Mouse (Mus musculus): ENCODE data around the gene Pde4d. TPM values are rescaled to one million over a fixed set of nuclear protein-coding genes. Genes with fewer than 3 reads are reported as not detected.

The Pde4d gene
- total and polyA plus RNA-seq, 3 experiments = 18.5 to 18.8 TPM; not detected in 1

GRCm38 (mm10) chr13:108824638-108825310 is 375.0 kb downstream of the Pde4d start:
- DNase-seq (ENCODE audit: low read depth, low spot score) = no peak
- H3K4me3 ChIP-seq (ENCODE audit: control insufficient read depth in 1 of 2, insufficient read depth in 1 of 2, low read depth in 2 of 2, low read length in 2 of 2) = no peak overlapping the region
- H3K4me1 ChIP-seq (ENCODE audit: control insufficient read depth in 1 of 2, insufficient read depth in 2 of 2, low read length in 2 of 2) = no peaks in the 10 kb centered on the region
- no peaks in the 10 kb centered on the region for H3K36me3 ChIP-seq (ENCODE audit: control insufficient read depth in 1 of 2, insufficient read depth in 2 of 2, low read length in 2 of 2)
- H3K27ac ChIP-seq (ENCODE audit: control insufficient read depth, low read depth, low read length) = no peak overlapping the region
- no peaks in the 10 kb centered on the region for H3K9me3 ChIP-seq (replicated peaks; ENCODE audit: insufficient read depth, low read length)
- no peak for TF ChIP-seq POLR2A (IDR thresholded peaks at IDR 0.05; ENCODE audit: control insufficient read depth in 1 of 2, insufficient read depth in 1 of 2, low read depth in 1 of 2, low read length in 2 of 2, poor library complexity in 1 of 2)
- no peak for TF ChIP-seq ETS1 (IDR thresholded peaks at IDR 0.05; ENCODE audit: low read depth, low read length)
- TF ChIP-seq ZC3H11A (IDR thresholded peaks at IDR 0.05; ENCODE audit: low read depth, low read length) = no peak
- TF ChIP-seq TBP (IDR thresholded peaks at IDR 0.05; ENCODE audit: low read depth, low read length) = no peak
- no peak for TF ChIP-seq SIN3A (IDR thresholded peaks at IDR 0.05; ENCODE audit: low read length)
- no peak for TF ChIP-seq USF1 (IDR thresholded peaks at IDR 0.05; ENCODE audit: low read depth, low read length)
- no peak for TF ChIP-seq RCOR1 (IDR thresholded peaks at IDR 0.05; ENCODE audit: low read depth, low read length)
- TF ChIP-seq NRF1 (IDR thresholded peaks at IDR 0.05; ENCODE audit: insufficient read depth, low read depth, low read length, poor library complexity, severe bottlenecking) = no peak
- TF ChIP-seq MYC (IDR thresholded peaks at IDR 0.05; ENCODE audit: low read depth, low read length) = no peak
- no peaks in the 10 kb centered on the region for H3K79me2 ChIP-seq (ENCODE audit: control insufficient read depth, insufficient read depth, low read length, poor library complexity)
- no peaks in the 10 kb centered on the region for H3K27me3 ChIP-seq (ENCODE audit: control insufficient read depth in 1 of 2, insufficient read depth in 2 of 2, low read length in 2 of 2)
- no peak overlapping the region for H3K9ac ChIP-seq (ENCODE audit: control insufficient read depth, low read depth, low read length, poor library complexity, severe bottlenecking)

GRCm38 (mm10) chr13:108825501-108825900 is 375.8 kb downstream of the Pde4d start:
- H3K27me3 ChIP-seq (ENCODE audit: control insufficient read depth in 1 of 2, insufficient read depth in 2 of 2, low read length in 2 of 2) = no peaks in the 10 kb centered on the region
- no peak overlapping the region for H3K4me3 ChIP-seq (ENCODE audit: control insufficient read depth in 1 of 2, insufficient read depth in 1 of 2, low read depth in 2 of 2, low read length in 2 of 2)
- no peaks in the 10 kb centered on the region for H3K4me1 ChIP-seq (ENCODE audit: control insufficient read depth in 1 of 2, insufficient read depth in 2 of 2, low read length in 2 of 2)
- H3K27ac ChIP-seq (ENCODE audit: control insufficient read depth, low read depth, low read length) = no peak overlapping the region
- H3K9me3 ChIP-seq (replicated peaks; ENCODE audit: insufficient read depth, low read length) = no peaks in the 10 kb centered on the region
- H3K36me3 ChIP-seq (ENCODE audit: control insufficient read depth in 1 of 2, insufficient read depth in 2 of 2, low read length in 2 of 2) = no peaks in the 10 kb centered on the region
- DNase-seq (ENCODE audit: low read depth, low spot score) = no peak
- TF ChIP-seq ZKSCAN1 (IDR thresholded peaks at IDR 0.05; ENCODE audit: low read depth, low read length) = no peak
- no peak for TF ChIP-seq NELFE (IDR thresholded peaks at IDR 0.05; ENCODE audit: low read depth, low read length)
- no peak for TF ChIP-seq ZC3H11A (IDR thresholded peaks at IDR 0.05; ENCODE audit: low read depth, low read length)
- TF ChIP-seq POLR2A (IDR thresholded peaks at IDR 0.05; ENCODE audit: control insufficient read depth in 1 of 2, insufficient read depth in 1 of 2, low read depth in 1 of 2, low read length in 2 of 2, poor library complexity in 1 of 2) = no peak
- no peak for TF ChIP-seq KAT2A (conservative IDR thresholded peaks at IDR 0.05; ENCODE audit: low read depth, low read length)
- no peak for TF ChIP-seq NRF1 (IDR thresholded peaks at IDR 0.05; ENCODE audit: insufficient read depth, low read depth, low read length, poor library complexity, severe bottlenecking)
- no peak for TF ChIP-seq EP300 (IDR thresholded peaks at IDR 0.05; ENCODE audit: low read depth in 1 of 2, low read length in 2 of 2)
- TF ChIP-seq POLR2AphosphoS5 (IDR thresholded peaks at IDR 0.05; ENCODE audit: borderline replicate concordance, low read depth, low read length) = no peak
- no peak for TF ChIP-seq CHD1 (IDR thresholded peaks at IDR 0.05; ENCODE audit: low read depth, low read length)
- TF ChIP-seq E2F4 (IDR thresholded peaks at IDR 0.05; ENCODE audit: borderline replicate concordance, low read depth, low read length) = no peak
- no peak for TF ChIP-seq TAL1 (IDR thresholded peaks at IDR 0.05; ENCODE audit: low read length)
- TF ChIP-seq POLR2AphosphoS2 (IDR thresholded peaks at IDR 0.05; ENCODE audit: low read length) = no peak
- no peak for TF ChIP-seq ZNF384 (IDR thresholded peaks at IDR 0.05; ENCODE audit: low read depth, low read length)
- TF ChIP-seq SMC3 (IDR thresholded peaks at IDR 0.05; ENCODE audit: low read depth, low read length) = no peak
- TF ChIP-seq TBP (IDR thresholded peaks at IDR 0.05; ENCODE audit: low read depth, low read length) = no peak
- H3K9ac ChIP-seq (ENCODE audit: control insufficient read depth, low read depth, low read length, poor library complexity, severe bottlenecking) = no peak overlapping the region
- no peaks in the 10 kb centered on the region for H3K79me2 ChIP-seq (ENCODE audit: control insufficient read depth, insufficient read depth, low read length, poor library complexity)

Data from MEL (cell line).